Mouse (Mus musculus) activated CD4-positive, CD25-positive, alpha-beta regulatory T cell, adult 4 months (primary cell): ENCODE results near the gene Gm20388. TPM values are rescaled to one million over a fixed set of nuclear protein-coding genes. Genes with fewer than 3 reads are reported as not detected.

Source experiments
- ATAC-seq: one replicate; pipeline ENCODE4 v1.8.0; 2017
- polyA plus RNA-seq, 2 experiments: library from polyadenylated mRNA; unstranded; fragments of 100-300 nt; shearing (Covaris generic); gene quantifications; one replicate each; pipeline ENCODE4 v1.2.1; 2017

Gene Gm20388
- polyA plus RNA-seq, 2 experiments from 2014 or later, result 9.9 to 12.3 TPM

- no peak for ATAC-seq
Observed at GRCm38 (mm10) chr8:124098953-124099622, 4188.4 kb downstream of the Gm20388 start.

DNA sequence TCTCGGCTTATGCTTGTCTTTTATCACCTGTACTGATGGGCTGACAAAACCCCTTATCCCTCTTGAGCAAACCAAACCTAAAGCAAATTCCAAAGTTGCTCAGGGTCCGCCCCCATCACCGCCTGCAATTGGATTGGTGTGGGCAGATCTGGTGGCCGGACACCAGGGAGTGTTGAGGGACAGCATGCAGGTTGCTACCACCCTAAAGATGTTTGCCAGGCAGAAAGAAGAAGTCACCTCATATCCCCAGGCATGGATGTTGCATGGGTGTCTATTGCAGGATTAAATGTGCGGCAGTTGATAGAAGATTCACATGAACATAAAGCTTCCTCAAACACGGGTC, 4189.0 kb downstream of the Gm20388 start:
- ATAC-seq, result no peak

DNA sequence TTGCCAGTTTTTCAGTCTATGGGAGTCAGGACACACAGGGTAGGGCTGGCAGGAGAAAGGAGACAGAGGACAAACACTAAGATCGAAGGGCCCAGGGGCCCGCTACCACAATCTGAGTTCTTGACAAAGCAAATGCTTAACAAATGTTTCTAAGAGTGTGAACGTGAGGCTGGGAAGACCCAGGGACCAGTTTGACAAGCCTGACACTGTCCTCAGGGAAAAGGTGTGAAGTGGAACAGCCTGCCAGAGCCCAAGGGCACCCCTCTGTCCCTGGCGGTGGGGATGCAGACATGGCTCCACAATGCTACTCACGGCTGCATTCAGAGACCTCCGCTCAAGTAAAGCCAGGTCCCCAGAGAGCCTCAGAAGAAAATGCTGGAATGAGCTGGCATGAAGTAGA, 4195.2 kb downstream of the Gm20388 start:
- no peak for ATAC-seq

DNA sequence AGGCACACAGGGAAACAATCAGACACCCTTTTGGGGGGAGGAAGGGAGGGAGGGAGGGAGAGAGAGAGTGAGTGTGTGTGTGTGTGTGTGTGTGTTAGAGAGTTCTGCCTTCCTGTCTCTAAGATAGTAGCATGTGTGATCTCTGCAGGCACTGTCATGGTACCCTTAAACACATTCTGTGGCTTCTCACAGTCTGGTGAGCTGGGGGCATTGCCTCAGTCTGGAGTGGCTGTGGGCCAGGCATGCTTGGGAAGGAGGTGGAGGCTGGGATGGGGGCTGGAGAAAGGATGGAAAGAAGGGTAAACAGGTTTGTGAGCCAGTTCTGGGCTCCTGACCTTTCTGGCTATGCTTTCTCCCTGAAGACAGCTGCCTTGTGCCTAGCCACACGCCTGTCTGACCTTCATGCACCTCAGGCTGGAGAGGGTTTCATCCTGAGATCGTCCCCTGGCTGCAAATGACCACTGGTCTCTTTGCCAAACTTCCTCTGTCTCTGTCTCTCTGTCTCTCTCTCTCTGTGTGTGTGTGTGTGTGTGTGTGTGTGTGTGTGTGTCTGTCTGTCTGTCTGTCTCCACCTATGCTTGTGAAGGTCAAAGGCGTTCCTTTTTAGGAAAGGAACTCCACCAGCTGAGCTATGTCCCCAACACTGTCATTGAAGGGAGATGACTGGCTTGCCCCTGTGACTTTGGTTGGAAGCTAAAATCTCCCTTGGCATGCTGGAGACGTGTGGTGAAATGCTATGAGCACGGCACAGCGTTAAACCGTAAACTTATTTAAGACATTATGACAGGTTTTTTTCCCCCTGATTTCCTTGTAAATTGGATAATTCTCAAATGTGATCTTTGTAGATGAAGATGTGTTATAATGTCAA, 4195.9 kb downstream of the Gm20388 start:
- no peak for ATAC-seq

- ATAC-seq, result no peak
Observed at GRCm38 (mm10) chr8:124113108-124113507, 4202.5 kb downstream of the Gm20388 start.

DNA sequence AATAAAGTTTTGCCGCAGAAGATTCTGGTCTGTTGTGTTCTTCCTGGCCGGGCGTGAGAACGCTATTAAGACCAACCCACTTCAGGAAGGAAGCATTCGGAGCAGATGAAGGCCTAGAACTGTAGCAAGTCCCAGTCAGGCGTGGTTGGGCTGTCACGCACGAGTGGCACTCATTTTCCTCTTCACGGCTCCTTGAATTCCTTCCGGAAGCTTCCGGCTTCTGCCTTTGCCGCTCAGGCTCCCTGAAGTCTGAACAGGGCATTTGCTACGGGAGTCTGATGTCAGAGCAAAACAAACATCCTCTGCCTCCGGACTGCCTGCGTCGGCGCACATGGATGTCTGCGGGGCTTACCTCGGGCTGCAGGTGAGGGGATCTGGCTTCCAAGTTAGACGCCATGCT, 4214.6 kb downstream of the Gm20388 start:
- no peak for ATAC-seq

- ATAC-seq, result no peak
Observed at GRCm38 (mm10) chr8:124137261-124137660, 4226.6 kb downstream of the Gm20388 start.

DNA sequence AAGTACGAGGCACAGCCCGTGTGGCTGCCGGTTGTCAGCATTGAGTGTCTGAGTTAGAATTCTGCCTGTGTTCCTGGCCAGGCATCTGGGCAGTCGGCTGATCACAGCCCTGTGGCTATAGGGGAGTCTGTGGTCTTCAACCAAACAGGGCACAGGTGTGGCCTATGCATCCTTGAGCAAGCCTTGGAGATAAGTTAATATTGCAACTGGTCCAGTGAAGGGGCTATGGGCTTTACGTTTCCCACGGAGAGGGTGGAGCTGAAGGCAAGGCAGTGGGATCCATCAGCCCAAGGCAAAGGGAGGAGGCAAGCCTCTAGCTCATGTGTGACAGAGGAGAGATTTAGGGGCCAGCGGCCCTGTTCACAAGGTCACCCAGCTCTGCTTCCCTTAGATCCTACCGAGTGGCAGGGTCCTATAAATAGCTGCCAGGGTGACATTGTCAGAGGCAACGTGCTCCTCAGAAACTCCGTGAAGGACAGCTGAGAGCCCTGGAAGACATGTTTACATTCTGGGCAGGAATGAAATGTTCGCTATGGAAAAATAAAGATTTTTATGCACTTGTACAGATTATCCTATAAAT, 4229.7 kb downstream of the Gm20388 start:
- ATAC-seq, result no peak

DNA sequence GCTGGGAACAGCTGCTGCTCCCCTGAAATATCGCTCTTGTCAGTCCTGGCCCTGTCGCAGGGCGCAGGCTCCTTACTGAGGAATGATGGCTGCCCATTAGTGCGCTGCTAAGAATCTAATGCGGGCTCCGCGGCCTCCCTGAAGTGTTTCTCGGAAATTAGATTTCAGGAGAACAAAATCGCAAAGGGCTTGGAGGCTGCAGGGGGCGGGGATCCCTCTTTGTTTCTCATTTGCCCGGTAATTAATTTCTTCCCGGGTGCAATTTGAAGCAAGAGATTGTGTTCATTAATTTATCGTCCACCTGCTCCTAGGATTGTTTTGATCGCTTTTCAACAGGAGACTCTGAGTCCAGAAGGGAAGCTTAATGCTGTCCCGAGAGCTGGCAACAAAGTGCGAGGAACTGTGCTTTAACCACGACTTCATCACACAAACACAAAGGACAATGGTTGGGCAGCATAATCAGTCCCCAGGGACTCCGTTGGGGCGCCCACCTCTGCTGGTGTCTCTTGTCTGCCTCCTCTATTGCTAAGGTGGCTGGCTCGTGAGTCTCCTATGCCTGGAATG, 4230.3 kb downstream of the Gm20388 start:
- no peak for ATAC-seq

GRCm38 (mm10) chr8:124141681-124142391, 4231.2 kb downstream of the Gm20388 start:
- ATAC-seq, result no peak

DNA sequence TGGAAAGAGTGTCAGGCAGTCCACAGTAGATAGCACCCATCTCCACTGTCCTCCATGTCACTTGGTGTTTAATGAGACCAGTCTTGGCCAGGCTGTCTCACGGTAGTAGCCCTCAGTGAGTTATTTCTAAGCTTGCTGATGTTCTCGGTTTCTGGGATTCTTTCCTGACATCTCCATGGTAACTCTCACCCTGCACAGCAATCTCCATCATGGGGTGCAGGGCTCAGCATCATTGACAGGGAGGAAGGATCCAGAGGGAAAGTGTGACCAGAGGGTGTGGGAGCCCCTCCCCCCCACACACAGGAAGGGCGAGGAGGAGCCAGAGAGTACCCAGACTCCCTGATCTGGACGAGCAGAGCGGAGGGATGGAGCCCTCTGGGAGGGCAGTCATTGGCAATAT, 4232.4 kb downstream of the Gm20388 start:
- no peak for ATAC-seq

GRCm38 (mm10) chr8:124143871-124144618, 4233.4 kb downstream of the Gm20388 start:
- no peak for ATAC-seq

DNA sequence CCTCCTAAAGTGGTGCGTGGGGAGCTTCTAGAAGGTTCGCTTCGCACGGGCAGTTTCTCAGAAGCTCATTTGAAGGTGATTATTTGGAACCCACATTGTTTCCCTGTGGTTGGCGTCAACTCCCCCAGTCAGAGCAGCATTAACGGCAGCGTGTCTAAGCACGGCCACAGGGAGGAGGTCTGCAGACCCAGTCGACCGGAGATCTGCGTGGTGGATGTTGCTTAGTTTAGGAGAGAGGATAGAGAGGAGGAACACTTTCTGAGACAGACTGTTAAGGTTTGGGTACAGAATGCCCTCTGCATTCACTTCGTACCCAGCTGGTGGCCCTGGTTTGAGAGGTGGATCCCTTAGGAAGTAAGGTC, 4234.0 kb downstream of the Gm20388 start:
- ATAC-seq, result no peak

DNA sequence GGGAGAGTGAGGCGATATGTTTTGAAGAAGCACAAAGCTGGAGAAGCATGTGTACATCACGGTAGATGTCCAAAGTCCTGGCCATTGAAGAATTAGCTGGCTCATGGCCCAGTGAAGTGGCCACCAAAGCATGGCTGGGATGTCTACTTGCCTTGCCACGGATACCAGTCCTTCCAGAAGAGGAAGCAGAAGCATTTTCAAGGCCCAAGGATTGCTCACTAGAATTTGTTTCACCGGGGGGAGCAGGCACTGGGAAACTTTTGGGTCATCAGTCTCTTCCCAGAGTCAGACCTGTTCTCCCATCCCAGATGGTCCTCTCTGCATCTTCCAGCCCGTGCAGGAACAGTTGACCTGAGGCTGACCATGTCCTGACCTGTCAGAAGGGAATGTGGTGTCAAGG, 4235.6 kb downstream of the Gm20388 start:
- no peak for ATAC-seq

DNA sequence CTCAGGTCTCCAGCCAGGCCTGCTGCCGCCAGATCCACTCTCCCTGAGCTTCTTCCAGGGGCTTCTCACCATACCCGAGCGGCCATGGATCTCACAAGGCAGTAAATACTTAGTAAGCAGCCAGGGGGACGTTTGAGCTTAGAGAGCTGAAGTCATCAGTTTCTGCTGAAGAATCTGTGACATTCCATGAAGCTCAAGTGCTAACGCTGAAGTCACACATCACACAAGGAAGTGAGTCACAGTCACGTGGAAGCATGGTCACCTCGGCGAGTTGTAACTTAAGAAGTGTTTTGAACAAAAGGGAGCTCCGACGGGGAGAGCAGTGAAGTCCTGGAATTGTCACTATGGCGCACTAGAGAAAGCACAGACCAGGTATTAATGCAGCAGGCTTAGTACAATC, 4239.4 kb downstream of the Gm20388 start:
- ATAC-seq, result no peak

DNA sequence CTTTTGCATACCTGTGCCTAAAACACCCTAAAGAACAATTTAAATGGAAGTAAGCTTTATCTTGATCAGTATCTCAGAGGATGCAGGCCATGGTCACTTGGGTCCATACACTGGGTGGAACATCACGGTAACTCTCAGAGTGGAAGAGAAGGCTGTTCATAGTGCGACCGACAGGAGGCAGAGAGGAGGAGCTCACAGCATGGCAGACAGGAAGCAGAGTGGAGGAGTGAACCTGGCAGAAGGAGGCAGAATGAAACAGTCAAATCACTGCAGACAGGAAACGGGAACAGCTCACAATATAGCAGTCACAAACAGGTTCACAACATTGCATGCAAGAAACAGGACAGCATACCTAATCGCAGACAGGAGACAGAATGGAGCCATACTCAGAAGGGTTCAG, 4239.9 kb downstream of the Gm20388 start:
- peak; percentile 63 for ATAC-seq

- ATAC-seq, result no peak
Observed at GRCm38 (mm10) chr8:124151881-124152280, 4241.2 kb downstream of the Gm20388 start.

GRCm38 (mm10) chr8:124152771-124153170, 4242.1 kb downstream of the Gm20388 start:
- no peak for ATAC-seq

GRCm38 (mm10) chr8:124156324-124156723, 4245.7 kb downstream of the Gm20388 start:
- ATAC-seq, result no peak

DNA sequence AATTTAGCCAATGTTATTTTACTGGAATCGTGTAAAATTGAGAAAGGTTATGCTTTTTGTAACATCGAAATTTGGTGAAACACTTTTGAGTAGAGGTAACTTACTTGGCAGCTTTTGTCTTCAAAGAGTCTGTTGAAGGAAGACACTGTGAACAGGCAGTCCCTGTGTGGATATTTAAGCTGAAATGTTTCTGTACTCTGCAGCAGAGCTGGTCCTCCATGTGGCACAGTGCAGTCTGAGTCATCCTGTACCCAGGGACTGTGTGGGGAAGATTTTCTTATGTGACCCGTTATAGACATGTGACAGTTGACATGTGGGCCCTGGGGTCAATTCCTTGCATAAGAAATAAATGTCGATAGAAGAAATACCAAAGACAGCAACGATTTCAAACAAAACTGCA, 4251.0 kb downstream of the Gm20388 start:
- ATAC-seq, result no peak

GRCm38 (mm10) chr8:124163258-124163657, 4252.6 kb downstream of the Gm20388 start:
- no peak for ATAC-seq

DNA sequence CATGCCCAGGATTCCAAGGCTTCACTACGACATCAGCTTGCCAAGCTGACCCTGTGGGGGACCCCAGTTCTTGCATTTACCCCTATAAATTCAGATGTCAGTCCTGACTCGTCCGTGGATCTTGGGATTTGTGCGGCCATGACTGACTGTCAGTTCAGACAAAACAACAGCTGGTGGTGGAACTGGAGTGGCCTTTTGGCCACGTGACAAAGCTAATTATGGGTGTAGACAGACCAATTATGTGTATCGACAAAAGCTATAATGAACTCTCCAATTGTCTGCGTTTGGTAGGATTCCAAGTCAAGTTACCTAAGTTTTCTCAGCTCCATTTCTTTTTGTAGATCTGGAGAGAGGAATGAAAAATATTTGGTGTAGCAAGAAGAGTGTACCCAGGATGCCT, 4259.1 kb downstream of the Gm20388 start:
- no peak for ATAC-seq
